Mouse (Mus musculus): ENCODE measurements at regions not wholly inside any gene's neighbourhood (a gene's known extent, or its start where the extent isn't known, plus 50 kb on each side); places are given as distances from the start of the nearest gene placed in this dataset.

DNA sequence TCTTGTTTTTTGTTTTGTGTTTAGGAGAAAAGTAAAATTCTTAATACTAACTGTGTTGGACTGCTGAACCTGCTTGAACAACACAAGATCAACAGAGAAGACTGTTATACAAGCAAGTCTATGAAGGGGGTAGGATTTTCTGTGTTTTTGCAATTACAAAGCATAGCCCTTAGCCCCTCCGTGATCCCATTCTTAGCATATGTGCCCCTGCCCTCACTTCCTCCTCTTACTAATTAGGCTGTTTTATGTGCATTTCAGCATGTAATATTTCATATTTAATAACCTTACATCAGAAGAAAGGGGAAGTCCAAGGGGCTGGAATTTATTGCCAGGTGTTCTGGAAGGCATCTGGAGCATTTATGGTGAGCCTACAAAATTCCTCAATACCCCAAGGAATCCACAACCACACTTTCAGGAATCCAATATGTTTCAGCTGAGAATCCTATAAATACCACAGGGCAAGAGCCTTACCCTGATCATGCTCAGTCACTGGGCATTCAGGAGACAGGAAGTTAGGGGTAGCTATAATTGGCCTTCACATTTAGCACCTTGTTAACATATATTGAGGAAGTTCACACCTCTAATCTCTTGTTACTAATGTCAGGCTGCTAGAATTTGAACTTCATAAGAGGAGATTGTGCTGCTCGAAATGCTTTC, 660.3 kb upstream of the Slit2 start:
- ATAC-seq (replicated peaks; ENCODE audit: low read depth, poor library complexity, severe bottlenecking) = no peak

DNA sequence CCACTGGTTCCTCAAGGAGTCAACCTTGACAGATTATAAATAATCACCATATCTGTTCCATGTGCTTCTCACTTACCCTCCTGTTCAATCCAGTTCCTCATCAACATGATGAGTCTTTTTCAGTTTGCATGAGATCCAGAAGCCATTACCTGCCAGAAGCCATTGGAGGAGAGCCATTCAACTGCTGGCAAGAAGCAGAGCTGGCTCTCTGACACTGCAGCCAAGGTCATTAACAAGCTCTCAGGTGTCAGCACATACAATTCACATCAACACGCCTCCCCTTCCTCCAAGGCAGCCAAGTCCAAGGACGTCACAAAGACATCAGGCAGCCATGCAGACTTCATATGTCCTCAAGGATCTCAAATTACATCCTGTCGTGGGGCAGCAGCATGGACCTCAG, 648.6 kb upstream of the Slit2 start:
- no peak for ATAC-seq (replicated peaks; ENCODE audit: low read depth, poor library complexity, severe bottlenecking)

GRCm38 (mm10) chr5:47336511-47336910, 646.4 kb upstream of the Slit2 start:
- ATAC-seq (replicated peaks; ENCODE audit: low read depth, poor library complexity, severe bottlenecking) = no peak

DNA sequence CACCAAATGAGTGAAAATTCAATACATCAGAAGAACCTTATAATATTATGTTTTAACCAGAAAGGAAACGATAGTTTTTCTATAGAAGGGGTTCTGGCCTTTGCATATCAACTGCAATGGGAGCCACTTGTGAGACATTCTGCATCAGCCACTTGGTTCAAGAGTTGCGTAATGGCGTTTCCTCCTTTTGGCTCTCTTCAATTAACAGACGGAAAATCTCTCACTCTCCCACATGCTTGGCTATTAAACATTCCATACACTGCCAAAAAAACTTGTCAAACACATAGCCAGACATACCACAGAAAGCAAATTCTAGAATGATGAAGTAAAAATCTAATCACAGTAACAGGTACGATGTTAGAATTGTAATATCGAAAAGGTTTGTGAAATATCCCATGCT, 643.1 kb upstream of the Slit2 start:
- no peak for ATAC-seq (replicated peaks; ENCODE audit: low read depth, poor library complexity, severe bottlenecking)

DNA sequence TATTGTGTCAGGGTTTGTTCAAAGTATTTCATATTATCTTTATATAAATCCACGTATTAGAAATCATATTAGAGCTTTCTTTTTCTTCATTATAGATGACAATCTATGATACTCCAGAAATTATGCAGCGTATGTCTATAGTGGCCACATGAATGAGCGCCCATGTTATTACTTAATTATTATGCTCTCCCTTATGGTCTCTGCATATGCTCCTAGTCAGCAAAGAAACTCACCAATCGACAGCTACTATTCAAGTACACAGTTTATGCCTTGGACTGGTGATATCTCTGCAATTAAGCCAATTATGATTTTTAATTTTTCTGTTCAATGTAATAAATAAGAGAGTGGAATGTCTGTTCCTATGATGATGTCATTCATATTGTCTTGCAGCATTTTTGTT, 612.8 kb upstream of the Slit2 start:
- no peak for ATAC-seq (replicated peaks; ENCODE audit: low read depth, poor library complexity, severe bottlenecking)

GRCm38 (mm10) chr5:47385930-47386329, 597.0 kb upstream of the Slit2 start:
- no peak for ATAC-seq (replicated peaks; ENCODE audit: low read depth, poor library complexity, severe bottlenecking)

DNA sequence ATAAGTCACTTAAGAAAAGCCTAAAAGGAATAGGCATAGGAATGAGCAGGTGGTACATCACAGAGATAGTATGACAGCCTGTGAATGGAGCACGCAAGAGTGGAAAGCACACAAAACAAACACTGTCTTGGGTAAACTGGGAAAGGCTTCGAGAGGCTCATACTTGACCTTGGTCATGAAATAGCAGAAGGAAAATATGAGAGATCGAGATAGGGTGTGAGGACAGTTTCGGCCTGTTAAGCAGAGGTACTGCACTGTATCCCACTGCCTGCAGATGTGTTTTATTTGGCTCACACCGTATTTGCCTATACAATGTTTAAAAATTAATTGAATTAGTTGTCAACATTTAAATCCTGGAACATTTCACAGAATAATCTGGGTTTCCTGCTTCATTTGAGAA, 596.2 kb upstream of the Slit2 start:
- ATAC-seq (replicated peaks; ENCODE audit: low read depth, poor library complexity, severe bottlenecking) = no peak

GRCm38 (mm10) chr5:47390735-47391134, 592.2 kb upstream of the Slit2 start:
- no peak for ATAC-seq (replicated peaks; ENCODE audit: low read depth, poor library complexity, severe bottlenecking)

GRCm38 (mm10) chr5:47396874-47397273, 586.1 kb upstream of the Slit2 start:
- ATAC-seq (replicated peaks; ENCODE audit: low read depth, poor library complexity, severe bottlenecking) = no peak

- ATAC-seq (replicated peaks; ENCODE audit: low read depth, poor library complexity, severe bottlenecking) = no peak
Measured at GRCm38 (mm10) chr5:47421916-47422315, 561.0 kb upstream of the Slit2 start.

- ATAC-seq (replicated peaks; ENCODE audit: low read depth, poor library complexity, severe bottlenecking) = no peak
Measured at GRCm38 (mm10) chr5:47426040-47426439, 556.9 kb upstream of the Slit2 start.

DNA sequence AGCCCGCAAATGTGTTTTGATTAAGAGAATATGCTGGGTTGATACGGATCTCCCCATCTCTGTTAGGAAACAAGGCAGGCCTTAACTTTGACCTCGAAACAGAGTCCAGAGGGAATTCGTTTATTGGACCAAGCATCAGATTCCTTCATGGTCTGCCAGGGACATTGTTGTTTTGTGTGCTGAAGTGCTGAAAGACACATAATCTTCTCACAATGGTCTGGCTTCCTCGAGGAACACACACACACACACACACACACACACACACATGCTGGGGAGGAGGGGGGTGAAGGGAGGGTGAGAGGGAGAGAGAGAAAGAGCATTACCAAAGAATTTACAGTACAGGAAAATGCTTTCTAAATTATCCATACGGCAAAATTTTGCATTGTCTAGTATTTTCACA, 556.5 kb upstream of the Slit2 start:
- no peak for ATAC-seq (replicated peaks; ENCODE audit: low read depth, poor library complexity, severe bottlenecking)

DNA sequence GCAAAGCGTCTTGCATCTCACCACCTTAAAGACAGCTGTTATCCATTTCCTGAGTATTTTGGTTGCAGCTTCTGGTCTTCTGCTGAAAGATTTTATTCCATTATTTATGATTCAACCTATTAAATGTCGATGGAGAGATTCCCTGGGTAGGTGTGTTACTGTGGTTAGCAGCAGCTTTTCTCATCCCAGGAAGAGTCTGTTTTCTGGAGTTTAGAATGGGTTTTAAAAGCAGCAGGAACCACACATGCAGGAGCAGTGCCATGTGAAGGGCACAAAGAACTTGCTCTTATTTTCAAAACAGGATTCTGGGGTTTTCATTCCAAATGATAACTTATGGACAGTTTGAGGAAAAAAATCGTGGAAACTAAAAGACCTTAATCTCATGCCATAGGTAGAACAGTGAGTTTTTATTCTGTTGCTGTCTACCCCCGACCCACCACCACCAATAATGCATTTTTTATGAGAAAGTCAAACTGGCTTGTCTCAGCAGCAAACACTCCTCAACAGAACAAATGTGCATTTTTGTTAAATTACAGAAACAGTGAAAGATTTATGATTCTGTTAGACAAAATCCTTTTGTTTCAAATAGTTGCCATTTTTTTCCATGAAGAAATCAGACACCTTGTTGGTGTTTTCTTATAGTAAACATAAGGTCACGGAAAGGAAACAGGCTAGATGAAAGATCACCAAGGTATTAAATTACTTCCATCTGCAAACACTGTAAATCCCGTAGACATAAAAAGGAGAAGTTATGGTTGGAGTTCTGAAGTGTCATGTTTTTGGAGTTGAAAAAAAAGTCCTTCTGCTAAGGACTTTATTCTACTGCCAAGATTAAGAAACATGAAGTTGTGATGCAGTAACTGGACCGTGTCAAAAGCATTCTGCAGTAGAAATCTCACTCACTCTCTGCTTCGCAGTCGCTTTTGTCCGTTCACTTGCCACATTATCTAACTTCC, 553.4 kb upstream of the Slit2 start:
- 0 out of 2 replicates have a peak, but pooled peaks have one; percentile 18 for ATAC-seq (replicated peaks; ENCODE audit: low read depth, poor library complexity, severe bottlenecking)

DNA sequence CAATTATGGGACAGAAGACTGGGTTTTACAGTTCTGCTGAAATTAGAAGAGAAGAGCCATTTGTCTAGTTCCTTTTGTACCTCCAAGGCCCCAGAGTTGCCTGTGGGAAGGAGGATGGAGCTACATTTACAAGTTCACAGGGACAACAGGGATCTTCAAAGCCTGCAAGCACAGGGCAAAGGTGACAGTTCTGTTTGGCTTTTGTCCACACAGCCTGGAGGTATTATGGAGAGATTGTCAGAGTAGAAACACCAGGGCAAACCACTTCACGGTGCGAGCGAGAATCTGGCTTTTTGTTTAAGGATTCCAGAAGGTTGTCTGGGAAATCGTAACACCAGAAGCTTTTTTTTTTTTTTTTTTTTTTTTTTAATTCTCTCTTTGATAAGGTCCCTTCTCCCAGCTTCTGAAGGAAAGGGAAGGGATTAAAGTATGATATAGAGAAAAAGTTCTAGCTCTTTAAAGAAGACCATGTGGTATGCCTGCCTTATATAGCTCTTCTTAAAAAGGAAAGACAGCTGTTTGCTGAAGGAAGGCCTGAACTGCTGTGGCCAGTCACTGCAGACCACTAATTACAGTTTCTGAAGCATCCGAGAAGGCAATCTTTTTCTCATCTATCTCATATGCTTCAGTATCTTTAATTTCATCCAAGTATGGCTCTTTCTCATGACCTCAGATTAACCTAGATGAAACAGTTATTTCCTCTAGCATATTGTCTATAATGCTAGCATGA, 551.2 kb upstream of the Slit2 start:
- no peak for ATAC-seq (replicated peaks; ENCODE audit: low read depth, poor library complexity, severe bottlenecking)

DNA sequence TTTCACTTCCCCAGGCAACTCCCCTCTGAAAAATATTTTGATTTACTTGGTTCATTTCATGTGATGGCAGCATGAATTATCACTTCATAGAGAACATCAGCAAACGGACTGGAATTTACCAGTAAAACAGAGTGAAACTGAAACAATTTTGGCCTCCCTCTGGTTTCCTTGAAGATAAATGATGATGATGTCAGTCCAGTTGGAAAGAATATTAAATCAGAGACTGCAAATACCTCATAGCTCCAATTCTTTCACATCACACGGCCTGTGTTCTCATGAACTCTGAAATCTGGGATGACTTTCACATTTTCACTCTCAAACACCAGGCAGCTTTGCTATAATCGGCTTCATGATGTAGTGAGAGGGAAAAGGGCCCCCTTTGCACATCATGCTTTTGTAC, 546.5 kb upstream of the Slit2 start:
- no peak for ATAC-seq (replicated peaks; ENCODE audit: low read depth, poor library complexity, severe bottlenecking)

DNA sequence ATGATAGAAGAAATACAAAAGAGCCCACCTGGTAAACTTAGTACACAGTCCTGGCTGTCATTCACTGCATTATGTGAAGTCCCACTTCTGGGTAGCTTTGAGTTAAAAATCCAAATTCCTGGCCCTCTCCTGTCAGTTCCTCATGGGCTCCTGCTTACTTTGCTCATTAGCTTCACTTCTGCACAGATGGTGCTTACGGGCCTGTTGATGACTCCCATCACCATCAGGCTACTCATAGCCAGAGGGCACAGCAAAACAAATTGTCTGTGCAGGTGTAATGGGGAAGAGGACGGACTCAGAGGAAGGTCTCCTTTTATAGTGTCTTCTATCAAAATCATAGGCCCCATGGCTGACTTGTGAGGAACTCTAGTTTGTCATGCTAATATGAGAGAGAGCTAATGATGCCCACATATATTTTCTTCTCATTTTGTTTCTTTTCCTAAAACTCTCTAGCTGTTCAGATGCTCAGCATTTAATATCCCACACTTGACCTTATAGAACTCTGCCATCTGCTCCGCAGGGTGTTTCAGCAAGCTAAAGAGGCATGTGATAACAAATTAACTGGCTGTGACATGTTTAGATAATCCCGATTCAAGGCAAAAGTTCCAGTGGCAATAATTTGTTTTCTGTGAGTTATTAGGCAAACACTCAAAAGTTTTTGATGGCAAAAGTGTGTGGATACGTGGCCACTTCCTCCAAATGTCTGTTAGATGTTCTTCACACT, 536.5 kb upstream of the Slit2 start:
- no peak for ATAC-seq (replicated peaks; ENCODE audit: low read depth, poor library complexity, severe bottlenecking)

- ATAC-seq (replicated peaks; ENCODE audit: low read depth, poor library complexity, severe bottlenecking) = peak; percentile 87
Measured at GRCm38 (mm10) chr5:47464848-47465247, 518.1 kb upstream of the Slit2 start.

- ATAC-seq (replicated peaks; ENCODE audit: low read depth, poor library complexity, severe bottlenecking) = peak; percentile 97
Measured at GRCm38 (mm10) chr5:47469394-47469793, 513.5 kb upstream of the Slit2 start.

DNA sequence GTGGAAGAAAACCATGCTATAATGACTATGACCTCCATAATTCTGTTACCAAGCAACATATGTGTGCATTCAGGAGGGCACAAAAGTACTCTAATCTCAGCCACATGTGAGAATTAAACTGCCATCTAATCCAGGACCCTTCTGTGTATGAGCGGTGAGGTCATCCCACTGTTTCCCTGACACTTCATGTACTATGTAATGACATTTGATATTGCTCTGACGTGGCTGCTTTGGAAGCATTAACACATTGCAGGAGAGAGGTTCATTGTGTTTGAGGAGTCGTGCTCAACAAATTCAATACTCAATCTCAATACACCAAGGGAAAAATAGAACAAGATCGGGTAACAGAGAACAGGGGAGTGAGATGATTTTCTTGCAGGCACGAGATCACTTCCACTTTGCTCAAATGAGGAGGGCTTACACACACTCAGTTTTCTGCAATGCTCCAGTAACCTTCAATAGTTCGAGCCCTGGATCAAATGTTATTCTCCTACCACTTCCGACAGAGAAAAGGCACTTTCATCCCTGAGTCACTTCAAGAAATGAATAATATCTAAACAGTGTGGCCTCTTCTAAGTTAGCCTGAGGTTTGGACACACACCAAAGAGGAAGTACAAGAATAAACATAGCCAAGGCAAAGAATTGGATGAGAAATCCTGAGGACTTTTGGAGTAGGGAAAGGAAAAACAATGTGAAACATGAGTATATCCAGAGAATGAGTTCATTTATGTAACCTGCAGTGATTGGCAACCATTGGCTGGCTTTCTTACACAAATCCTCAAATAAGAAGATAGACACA, 510.7 kb upstream of the Slit2 start:
- ATAC-seq (replicated peaks; ENCODE audit: low read depth, poor library complexity, severe bottlenecking) = peak; percentile 33; the same call in 1 of the 2 replicates
